Mouse (Mus musculus) G1E (cell line): ENCODE results near the gene Krt15. TPM values are rescaled to one million over a fixed set of nuclear protein-coding genes. Genes with fewer than 3 reads are reported as not detected.

ENCODE experiments used
- ATAC-seq: 2 replicates; pipeline ENCODE4 v1.8.0; 2016; ENCODE audit warnings: mild to moderate bottlenecking; ENCODE audit not compliant: insufficient number of reproducible peaks, poor library complexity, low FRiP score, severe bottlenecking; ENCODE audit errors: extremely low read depth
- DNase-seq: peaks from one replicate; pipeline ENCODE4 v3.0.0; 2012; ENCODE audit warnings: low spot score
- H3K27me3 ChIP-seq: 2 replicates; pipeline ENCODE4 v1.6.1; 2012; ENCODE audit warnings: mild to moderate bottlenecking, low read length, inconsistent platforms; ENCODE audit not compliant: insufficient read depth
- H3K36me3 ChIP-seq: replicated peaks from 2 replicates; pipeline ENCODE3; 2012; ENCODE audit warnings: mild to moderate bottlenecking, inconsistent platforms
- H3K4me1 ChIP-seq: 2 replicates; pipeline ENCODE4 v1.6.1; 2012; ENCODE audit warnings: low read depth, low read length, inconsistent platforms, mixed read lengths; ENCODE audit not compliant: insufficient read depth
- H3K4me3 ChIP-seq: 2 replicates; pipeline ENCODE4 v1.5.1; 2012; ENCODE audit warnings: low read depth, mild to moderate bottlenecking, inconsistent platforms, low read length, moderate library complexity, mixed read lengths
- H3K9me3 ChIP-seq: replicated peaks from 2 replicates; pipeline ENCODE4 v1.6.1; 2012; ENCODE audit warnings: inconsistent platforms
- CTCF ChIP-seq: IDR thresholded peaks from 2 replicates; pipeline ENCODE4 v1.5.1; 2012; ENCODE audit warnings: low read depth, low read length, inconsistent platforms, mixed read lengths
- GATA1 ChIP-seq: IDR thresholded peaks from 2 replicates; pipeline ENCODE4 v1.6.1; 2012; ENCODE audit warnings: borderline replicate concordance, low read length, inconsistent platforms, mixed read lengths
- GATA2 ChIP-seq: IDR thresholded peaks from 2 replicates; pipeline ENCODE4 v1.6.1; 2012; ENCODE audit warnings: low read depth, low read length, inconsistent platforms, borderline replicate concordance
- POLR2AphosphoS5 ChIP-seq: IDR thresholded peaks from 2 replicates; pipeline ENCODE4 v1.6.1; 2012; ENCODE audit warnings: low read depth, low read length, inconsistent platforms; ENCODE audit not compliant: insufficient replicate concordance
- TAL1 ChIP-seq: conservative IDR thresholded peaks from 2 replicates; pipeline ENCODE4 v1.6.1; 2012; ENCODE audit warnings: low read depth, low read length, inconsistent platforms, mixed read lengths
- polyA plus RNA-seq: library from polyadenylated mRNA; stranded (reverse); fragments of >175 nt; gene quantifications from 2 replicates; pipeline ENCODE4 v1.2.3, GENCODE M21; 2012
- total RNA-seq, 2 experiments: library from RNA; stranded (forward) in 1 of 2; stranded (reverse) in 1 of 2; fragments of 200-1000 nt in 1 of 2; fragments of >200 nt in 1 of 2; fragmentation: Nextera tagmentation in 1 of 2; gene quantifications; 2 replicates each; pipeline ENCODE4 v1.2.3; 2014 to 2017

The Krt15 gene
- total and polyA plus RNA-seq, 3 experiments = not detected

DNA sequence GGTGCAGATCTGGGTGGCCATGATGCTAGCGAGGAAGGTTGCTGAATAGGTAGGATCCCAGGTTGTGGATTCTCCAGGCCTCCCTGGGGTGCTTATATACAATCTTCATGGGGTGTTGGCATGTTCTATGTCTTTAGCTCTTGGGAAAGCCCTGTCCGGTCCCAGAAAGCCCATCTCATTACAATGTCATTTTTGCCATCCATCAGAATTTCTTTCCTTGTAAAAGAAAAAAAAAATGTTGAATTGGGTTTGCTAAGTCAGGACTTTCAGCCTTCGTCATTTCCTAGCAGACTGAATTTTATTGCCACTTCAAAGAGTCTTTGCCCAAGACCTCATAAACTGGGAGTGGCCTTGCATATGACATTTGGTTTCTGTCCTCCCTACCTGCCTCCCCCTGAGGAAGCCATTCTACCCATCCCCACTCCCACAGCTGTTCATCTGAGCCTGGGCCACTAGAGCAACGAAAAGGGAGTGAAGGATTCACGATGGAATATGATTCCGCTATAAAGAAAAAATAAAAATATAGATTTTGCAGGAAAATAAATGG lies 30.1 kb downstream of the Krt15 start, which contains the start of gene Krt36:
Krt36 (minus strand) TSS at position 51 of the 547 bp plus-strand sequence.
- no peak for DNase-seq
- H3K9me3 ChIP-seq = peaks cover 78% of the 10 kb centered on the region
- no peaks in the 10 kb centered on the region for H3K27me3 ChIP-seq
- H3K4me1 ChIP-seq = no peaks in the 10 kb centered on the region
- no peak within 1 kb of the TSS for H3K4me3 ChIP-seq
- no peaks in the 10 kb centered on the region for H3K36me3 ChIP-seq
- ATAC-seq = no peak
- no peak for TF ChIP-seq TAL1
- no peak for TF ChIP-seq POLR2AphosphoS5
- no peak for TF ChIP-seq GATA1
- no peak for TF ChIP-seq CTCF
- TF ChIP-seq GATA2 = no peak

DNA sequence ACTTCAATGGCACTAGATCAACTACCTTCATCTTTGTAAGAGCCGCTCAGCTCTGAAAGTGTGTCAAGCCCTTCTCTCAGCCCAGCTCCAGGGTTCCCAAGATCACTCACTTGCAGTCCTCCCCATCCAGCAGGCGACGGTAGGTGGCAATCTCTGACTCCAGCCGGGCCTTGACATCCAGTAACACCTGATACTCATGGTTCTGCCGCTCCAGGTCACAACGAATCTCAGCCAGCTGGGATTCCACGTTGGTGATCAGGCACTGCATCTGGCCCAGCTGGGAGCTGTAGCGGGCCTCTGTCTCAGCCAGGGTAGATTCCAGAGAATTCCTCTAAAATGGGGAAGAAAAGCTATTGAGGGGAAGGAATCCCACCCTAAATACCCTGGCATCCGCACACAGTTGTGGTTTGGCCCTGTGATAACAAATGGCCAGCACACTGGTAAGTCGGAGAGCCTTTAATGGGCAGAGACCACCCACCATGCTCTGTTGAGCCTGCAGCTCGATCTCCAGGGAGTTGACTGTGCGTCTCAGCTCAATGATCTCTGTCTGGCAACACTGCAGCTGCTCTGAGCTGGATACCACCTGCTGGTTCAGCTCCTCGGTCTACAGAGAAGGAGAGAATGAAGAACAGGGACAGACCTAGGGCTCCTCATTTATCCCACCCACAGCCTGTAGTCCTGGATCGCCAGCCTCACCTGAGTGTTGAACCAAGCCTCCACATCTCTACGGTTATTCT lies 32.9 kb downstream of the Krt15 start:
- no peaks in the 10 kb centered on the region for H3K27me3 ChIP-seq
- no peak for DNase-seq
- no peak for ATAC-seq
- H3K4me3 ChIP-seq = no peak overlapping the region
- TF ChIP-seq TAL1 (no peak), GATA2 (no peak), POLR2AphosphoS5 (no peak), CTCF (no peak), GATA1 (no peak)
- peaks cover 82% of the 10 kb centered on the region for H3K9me3 ChIP-seq
- H3K4me1 ChIP-seq = no peaks in the 10 kb centered on the region
- no peaks in the 10 kb centered on the region for H3K36me3 ChIP-seq

DNA sequence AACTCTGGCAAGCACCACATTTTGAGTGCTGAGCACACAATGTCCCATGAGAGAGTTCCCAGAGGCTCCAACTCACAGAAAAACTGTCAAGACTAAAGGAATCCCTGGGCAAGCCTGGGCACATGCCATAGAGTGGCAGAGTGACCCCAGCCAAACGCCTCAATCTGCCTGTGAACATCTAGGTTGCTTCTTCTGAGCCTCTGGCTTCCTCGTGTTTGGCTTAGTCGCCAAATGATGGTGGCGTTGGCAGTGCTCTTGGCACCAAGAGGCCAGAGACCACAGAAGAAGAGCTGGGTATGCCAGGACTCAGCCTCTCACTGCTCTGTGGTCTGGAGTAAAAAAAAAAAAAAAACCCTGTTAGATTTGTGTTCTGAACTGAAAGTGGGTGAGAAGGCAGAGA lies 35.3 kb downstream of the Krt15 start:
- TF ChIP-seq TAL1 (no peak), GATA2 (no peak), GATA1 (no peak), CTCF (no peak), POLR2AphosphoS5 (no peak)
- no peaks in the 10 kb centered on the region for H3K4me1 ChIP-seq
- no peak overlapping the region for H3K4me3 ChIP-seq
- no peaks in the 10 kb centered on the region for H3K36me3 ChIP-seq
- DNase-seq (no peak), ATAC-seq (no peak)
- H3K27me3 ChIP-seq = no peaks in the 10 kb centered on the region
- peaks cover 95% of the 10 kb centered on the region for H3K9me3 ChIP-seq

DNA sequence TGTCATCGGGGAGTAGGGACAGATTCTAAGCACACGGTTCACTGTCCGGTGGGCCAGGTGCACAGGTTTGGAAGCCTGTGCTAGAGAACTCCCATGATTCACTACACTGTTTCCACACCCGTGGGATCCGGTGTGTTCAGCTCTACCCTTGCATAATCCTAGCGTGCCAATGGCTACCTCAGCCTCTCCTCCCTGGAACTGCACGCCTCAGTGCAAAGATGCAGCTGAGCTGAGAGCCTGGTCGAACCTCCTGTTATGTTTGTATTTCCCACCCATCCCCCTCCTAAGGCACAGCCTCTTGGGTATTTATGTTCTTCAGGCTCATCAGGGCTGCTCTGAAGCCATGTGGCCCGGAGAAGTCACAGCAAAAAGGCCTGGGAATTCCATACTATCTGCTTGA lies 37.9 kb downstream of the Krt15 start:
- ATAC-seq = no peak
- Histone ChIP-seq H3K36me3 (no peaks in the 10 kb centered on the region), H3K27me3 (no peaks in the 10 kb centered on the region), H3K4me3 (no peak overlapping the region), H3K4me1 (no peaks in the 10 kb centered on the region), H3K9me3 (peaks cover 92% of the 10 kb centered on the region)
- no peak for TF ChIP-seq GATA1
- no peak for DNase-seq

DNA sequence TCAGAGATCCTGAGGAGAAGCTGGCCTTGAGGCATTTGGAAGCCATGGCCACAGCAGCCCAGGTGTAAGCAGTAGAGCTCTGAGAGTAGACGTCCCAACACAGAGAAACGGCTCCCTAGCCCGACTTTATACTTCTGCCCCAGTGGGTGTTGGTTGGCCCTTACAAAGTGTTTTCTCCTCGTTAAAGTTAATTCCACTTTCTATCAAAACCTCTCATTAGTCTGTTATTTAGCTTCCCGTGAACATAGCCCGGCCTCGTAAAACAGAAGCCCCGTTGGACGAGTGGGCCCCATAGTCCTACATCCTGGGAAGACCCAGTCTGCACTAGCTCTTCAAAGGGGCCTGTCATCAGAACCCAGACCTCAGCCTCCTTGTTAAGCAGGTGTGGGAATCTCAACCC lies 39.6 kb downstream of the Krt15 start, which contains the start of gene Krt35:
Krt35 (minus strand) TSS at position 101 of the 400 bp plus-strand sequence.
- H3K4me3 ChIP-seq = peak within 1 kb of the TSS; percentile 15; the same call in 1 of the 2 replicates
- no peak for TF ChIP-seq GATA1
- no peaks in the 10 kb centered on the region for H3K36me3 ChIP-seq
- H3K4me1 ChIP-seq = no peaks in the 10 kb centered on the region
- no peak for ATAC-seq
- peaks cover 91% of the 10 kb centered on the region for H3K9me3 ChIP-seq
- no peak for DNase-seq
- H3K27me3 ChIP-seq = no peaks in the 10 kb centered on the region

DNA sequence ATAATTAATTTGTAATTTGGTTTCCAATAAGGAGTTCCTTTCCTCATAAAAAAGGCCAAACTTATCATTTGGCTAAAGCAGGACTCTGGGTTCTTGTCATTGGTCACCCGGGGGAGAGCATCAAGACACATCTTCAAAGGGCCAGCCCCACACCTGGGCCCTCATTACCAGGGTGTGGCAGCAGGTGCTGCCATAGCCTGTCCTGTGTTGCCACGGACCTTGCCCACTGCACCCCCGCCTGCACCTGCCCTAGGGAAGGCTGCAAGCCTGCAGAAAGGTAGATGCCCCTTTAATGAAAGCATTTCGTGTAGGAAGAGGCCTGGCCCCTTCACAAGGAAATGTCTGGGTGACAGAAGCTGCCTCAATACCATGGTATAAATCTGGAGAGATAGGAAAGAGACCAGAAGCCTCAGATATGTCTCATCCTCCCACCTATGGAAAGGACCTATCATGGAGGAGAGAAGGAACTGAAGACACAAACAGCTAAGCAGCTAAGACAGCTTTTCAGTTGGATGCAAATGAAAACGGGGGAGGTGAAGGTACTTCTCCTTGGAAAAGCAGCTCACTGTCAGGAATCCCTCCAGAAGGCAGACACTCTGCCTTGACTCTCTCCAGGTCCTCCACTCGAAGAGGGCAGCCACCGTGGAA lies 47.2 kb downstream of the Krt15 start:
- Histone ChIP-seq H3K4me3 (no peak overlapping the region), H3K4me1 (no peaks in the 10 kb centered on the region), H3K36me3 (no peaks in the 10 kb centered on the region), H3K27me3 (no peaks in the 10 kb centered on the region), H3K9me3 (peaks cover 72% of the 10 kb centered on the region)
- ATAC-seq (no peak), DNase-seq (no peak)
- no peak for TF ChIP-seq GATA1
